Mouse (Mus musculus) liver, embryonic 14.5 days (tissue): ENCODE measurements at regions not wholly inside any gene's neighbourhood (a gene's known extent, or its start where the extent isn't known, plus 50 kb on each side); places are given as distances from the start of the nearest gene placed in this dataset.

Source experiments
- CTCF ChIP-seq: IDR thresholded peaks from 2 replicates; pipeline ENCODE4 v1.5.1; 2016; ENCODE audit warnings: antibody characterized with exemption, low read depth, control low read depth
- EP300 ChIP-seq: IDR thresholded peaks from 2 replicates; pipeline ENCODE4 v1.6.1; 2016; ENCODE audit warnings: antibody characterized with exemption, low read depth

DNA sequence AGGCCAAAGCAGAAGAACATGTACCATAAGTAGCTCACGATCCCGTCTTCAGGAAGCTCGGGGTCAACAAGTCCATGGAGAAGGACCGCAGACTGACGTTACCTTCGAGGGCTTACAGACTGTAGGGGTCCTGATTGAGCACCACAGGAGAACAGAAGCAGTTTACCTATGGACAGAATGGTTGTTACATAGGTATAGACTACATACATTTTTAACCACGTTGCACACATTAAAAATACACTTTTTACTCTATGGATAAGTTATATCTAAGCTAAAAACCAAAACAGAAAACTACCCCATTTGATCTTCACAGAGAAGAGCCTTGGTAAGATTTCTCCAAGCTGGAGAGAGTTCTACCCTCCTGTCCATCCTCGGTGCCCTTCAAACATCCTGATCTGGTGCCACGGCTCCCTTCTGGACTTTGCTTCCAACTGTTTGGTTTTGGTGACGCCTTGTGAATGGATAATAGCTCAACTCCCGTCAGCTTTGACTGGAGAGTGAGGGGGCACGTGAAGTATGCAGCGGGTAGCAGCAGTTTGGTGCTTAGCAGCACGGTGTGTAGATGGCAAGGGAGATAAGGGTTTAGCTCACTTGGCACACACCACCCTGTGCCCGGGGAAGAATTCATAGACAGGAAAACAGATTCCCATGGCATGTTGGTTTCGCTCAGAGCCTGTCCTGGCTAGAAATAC is 117.9 kb upstream of the Cpsf6 start:
- TF ChIP-seq EP300: no peak
- no peak for TF ChIP-seq CTCF
